Mouse (Mus musculus): ENCODE results near the gene Sync. TPM values are rescaled to one million over a fixed set of nuclear protein-coding genes. Genes with fewer than 3 reads are reported as not detected.

Gene Sync
- polyA plus RNA-seq, 1 experiment from 2014 or later: 1.6 TPM

GRCm38 (mm10) chr4:129286683-129287471 is 540 bp upstream of the Sync start:
- WGBS: 3% methylated on average over 28 of the region's 28 CpGs
- peak overlapping the region; percentile 61 for H3K4me3 ChIP-seq
- H3K4me2 ChIP-seq: peak overlapping the region; percentile 98
- H3K36me3 ChIP-seq: no peaks in the 10 kb centered on the region
- H3K4me1 ChIP-seq: peaks cover 19% of the 10 kb centered on the region
- H3K27ac ChIP-seq (replicated peaks): no peak overlapping the region
- peaks cover 39% of the 10 kb centered on the region for H3K27me3 ChIP-seq (replicated peaks)
- peak overlapping the region; percentile 81 for H3K9ac ChIP-seq
- no peaks in the 10 kb centered on the region for H3K9me3 ChIP-seq
- peak; percentile 31; the same call in 1 of the 2 replicates for ATAC-seq (ENCODE audit: extremely low read depth, insufficient number of reproducible peaks, low FRiP score, low TSS enrichment)

- peak overlapping the region; percentile 98 for H3K4me2 ChIP-seq
- peak overlapping the region; percentile 61 for H3K4me3 ChIP-seq
- no peak for ATAC-seq (ENCODE audit: extremely low read depth, insufficient number of reproducible peaks, low FRiP score, low TSS enrichment)
- H3K27me3 ChIP-seq (replicated peaks): peaks cover 47% of the 10 kb centered on the region
- 32% methylated on average over 3 of the region's 3 CpGs for WGBS
- no peak overlapping the region for H3K27ac ChIP-seq (replicated peaks)
- H3K4me1 ChIP-seq: peaks cover 20% of the 10 kb centered on the region
- H3K36me3 ChIP-seq: no peaks in the 10 kb centered on the region
- H3K9me3 ChIP-seq: no peaks in the 10 kb centered on the region
- peak overlapping the region; percentile 81 for H3K9ac ChIP-seq
These were observed 650 bp downstream of the Sync start for GRCm38 (mm10) chr4:129288067-129288466.

GRCm38 (mm10) chr4:129289671-129290070 is 2.3 kb downstream of the Sync start:
- Histone ChIP-seq H3K9ac (no peak overlapping the region), H3K27ac (replicated peaks) (no peak overlapping the region)
- no peak for ATAC-seq (ENCODE audit: extremely low read depth, insufficient number of reproducible peaks, low FRiP score, low TSS enrichment)

GRCm38 (mm10) chr4:129292831-129293230 is 5.4 kb downstream of the Sync start:
- H3K4me3 ChIP-seq: no peak overlapping the region
- no peak for ATAC-seq (ENCODE audit: extremely low read depth, insufficient number of reproducible peaks, low FRiP score, low TSS enrichment)
- H3K9ac ChIP-seq: no peak overlapping the region
- 76% methylated on average over 7 of the region's 7 CpGs for WGBS
- H3K9me3 ChIP-seq: no peaks in the 10 kb centered on the region
- H3K4me1 ChIP-seq: peaks cover 35% of the 10 kb centered on the region
- no peaks in the 10 kb centered on the region for H3K36me3 ChIP-seq
- peaks cover 28% of the 10 kb centered on the region for H3K27me3 ChIP-seq (replicated peaks)
- H3K4me2 ChIP-seq: no peak overlapping the region
- no peak overlapping the region for H3K27ac ChIP-seq (replicated peaks)

More at GRCm38 (mm10) chr4:129289671-129290070, 2.3 kb downstream of the Sync start:
- H3K4me2 ChIP-seq: no peak overlapping the region
- no peak overlapping the region for H3K4me3 ChIP-seq
- H3K4me1 ChIP-seq: peaks cover 31% of the 10 kb centered on the region
- H3K9me3 ChIP-seq: no peaks in the 10 kb centered on the region
- H3K27me3 ChIP-seq (replicated peaks): peaks cover 53% of the 10 kb centered on the region
- WGBS: 83% methylated on average over 8 of the region's 8 CpGs
- H3K36me3 ChIP-seq: no peaks in the 10 kb centered on the region

GRCm38 (mm10) chr4:129293702-129294101 is 6.3 kb downstream of the Sync start:
- Histone ChIP-seq H3K4me3 (peak overlapping the region; percentile 30), H3K4me2 (peak overlapping the region; percentile 60), H3K4me1 (peaks cover 40% of the 10 kb centered on the region), H3K36me3 (no peaks in the 10 kb centered on the region), H3K27ac (replicated peaks) (no peak overlapping the region), H3K9ac (peak overlapping the region; percentile 64), H3K9me3 (no peaks in the 10 kb centered on the region), H3K27me3 (replicated peaks) (peaks cover 24% of the 10 kb centered on the region)
- 15% methylated on average over 16 of the region's 16 CpGs for WGBS
- ATAC-seq (ENCODE audit: extremely low read depth, insufficient number of reproducible peaks, low FRiP score, low TSS enrichment): no peak

- Histone ChIP-seq H3K27me3 (replicated peaks) (peaks cover 20% of the 10 kb centered on the region), H3K4me1 (peaks cover 48% of the 10 kb centered on the region), H3K9me3 (no peaks in the 10 kb centered on the region), H3K9ac (no peak overlapping the region), H3K27ac (replicated peaks) (no peak overlapping the region), H3K4me2 (no peak overlapping the region), H3K36me3 (no peaks in the 10 kb centered on the region), H3K4me3 (no peak overlapping the region)
- ATAC-seq (ENCODE audit: extremely low read depth, insufficient number of reproducible peaks, low FRiP score, low TSS enrichment): no peak
- 11% methylated on average over 2 of the region's 2 CpGs for WGBS
These were observed 7.8 kb downstream of the Sync start for GRCm38 (mm10) chr4:129295188-129295587.

- Histone ChIP-seq H3K36me3 (no peaks in the 10 kb centered on the region), H3K9ac (no peak overlapping the region), H3K27ac (replicated peaks) (0 out of 2 replicates have a peak overlapping the region, but pooled peaks have one; percentile 26), H3K4me1 (peaks cover 48% of the 10 kb centered on the region), H3K4me3 (no peak overlapping the region), H3K27me3 (replicated peaks) (peaks cover 20% of the 10 kb centered on the region), H3K9me3 (no peaks in the 10 kb centered on the region), H3K4me2 (no peak overlapping the region)
- ATAC-seq (ENCODE audit: extremely low read depth, insufficient number of reproducible peaks, low FRiP score, low TSS enrichment): no peak
- 36% methylated on average over 7 of the region's 7 CpGs for WGBS
These were observed 8.6 kb downstream of the Sync start for GRCm38 (mm10) chr4:129296066-129296465.

- H3K4me2 ChIP-seq: no peak overlapping the region
- H3K9me3 ChIP-seq: no peaks in the 10 kb centered on the region; the same call in 1 of the 2 replicates
- 52% methylated on average over 4 of the region's 4 CpGs for WGBS
- peaks cover 16% of the 10 kb centered on the region for H3K27me3 ChIP-seq (replicated peaks)
- H3K27ac ChIP-seq (replicated peaks): peak overlapping the region; percentile 41; the same call in 1 of the 2 replicates
- H3K4me1 ChIP-seq: peaks cover 48% of the 10 kb centered on the region
- no peak for ATAC-seq (ENCODE audit: extremely low read depth, insufficient number of reproducible peaks, low FRiP score, low TSS enrichment)
- H3K36me3 ChIP-seq: no peaks in the 10 kb centered on the region
- H3K9ac ChIP-seq: no peak overlapping the region
- no peak overlapping the region for H3K4me3 ChIP-seq
These were observed 10.3 kb downstream of the Sync start for GRCm38 (mm10) chr4:129297724-129298123.

- no peak overlapping the region for H3K27ac ChIP-seq (replicated peaks)
- ATAC-seq (ENCODE audit: extremely low read depth, insufficient number of reproducible peaks, low FRiP score, low TSS enrichment): no peak
- H3K9ac ChIP-seq: no peak overlapping the region
- H3K4me2 ChIP-seq: no peak overlapping the region
- 54% methylated on average over 10 of the region's 10 CpGs for WGBS
- no peak overlapping the region for H3K4me3 ChIP-seq
- peaks cover 4% of the 10 kb centered on the region for H3K27me3 ChIP-seq (replicated peaks)
- no peaks in the 10 kb centered on the region; the same call in 1 of the 2 replicates for H3K9me3 ChIP-seq
- H3K4me1 ChIP-seq: peaks cover 40% of the 10 kb centered on the region
- no peaks in the 10 kb centered on the region for H3K36me3 ChIP-seq
These were observed 11.7 kb downstream of the Sync start for GRCm38 (mm10) chr4:129299121-129299520.

- H3K9me3 ChIP-seq: no peaks in the 10 kb centered on the region; the same call in 1 of the 2 replicates
- no peak for ATAC-seq (ENCODE audit: extremely low read depth, insufficient number of reproducible peaks, low FRiP score, low TSS enrichment)
- no peak overlapping the region for H3K4me3 ChIP-seq
- peaks cover 32% of the 10 kb centered on the region for H3K36me3 ChIP-seq
- no peak overlapping the region for H3K4me2 ChIP-seq
- H3K9ac ChIP-seq: no peak overlapping the region
- 79% methylated on average over 5 of the region's 5 CpGs for WGBS
- no peaks in the 10 kb centered on the region for H3K27me3 ChIP-seq (replicated peaks)
- H3K27ac ChIP-seq (replicated peaks): no peak overlapping the region
- peaks cover 20% of the 10 kb centered on the region for H3K4me1 ChIP-seq
These were observed 16.0 kb downstream of the Sync start for GRCm38 (mm10) chr4:129303401-129303800.

- ATAC-seq (ENCODE audit: extremely low read depth, insufficient number of reproducible peaks, low FRiP score, low TSS enrichment): no peak
- 79% methylated on average over 9 of the region's 9 CpGs for WGBS
- Histone ChIP-seq H3K36me3 (peaks cover 36% of the 10 kb centered on the region), H3K9ac (no peak overlapping the region), H3K4me3 (no peak overlapping the region), H3K27ac (replicated peaks) (peak overlapping the region; percentile 6; the same call in 1 of the 2 replicates), H3K4me1 (peaks cover 16% of the 10 kb centered on the region), H3K9me3 (no peaks in the 10 kb centered on the region; the same call in 1 of the 2 replicates), H3K27me3 (replicated peaks) (no peaks in the 10 kb centered on the region), H3K4me2 (no peak overlapping the region)
These were observed 16.4 kb downstream of the Sync start for GRCm38 (mm10) chr4:129303816-129304215.

Data from heart, embryonic 13.5 days (tissue).